Mouse (Mus musculus): ENCODE data around the gene Best3. TPM values are rescaled to one million over a fixed set of nuclear protein-coding genes. Genes with fewer than 3 reads are reported as not detected.

Gene Best3
- polyA plus RNA-seq, 1 experiment from 2014 or later = 0.20 TPM

DNA sequence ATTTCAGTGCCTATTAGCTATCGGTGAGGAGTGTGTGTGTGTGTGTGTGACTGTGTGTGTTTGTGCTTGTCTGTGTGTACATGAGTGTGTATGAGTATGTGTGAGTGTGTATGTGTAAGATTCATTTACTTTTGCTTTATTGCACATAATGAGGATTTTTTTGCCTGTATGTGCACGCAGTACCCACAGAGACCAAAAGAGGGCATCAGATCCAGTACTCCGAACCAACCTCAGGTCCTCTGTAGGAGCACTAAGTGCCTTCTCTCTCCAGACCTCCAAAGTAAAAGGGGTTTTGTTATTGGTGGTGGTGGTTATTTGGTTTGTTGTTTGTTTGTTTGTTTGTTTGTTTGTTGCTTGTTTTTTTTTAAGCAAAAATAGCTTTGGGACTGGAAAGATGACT is 5.2 kb upstream of the Best3 start:
- Histone ChIP-seq H3K4me1 (ENCODE audit: control insufficient read depth, insufficient read depth, low read length) (no peaks in the 10 kb centered on the region), H3K9me3 (replicated peaks; ENCODE audit: control insufficient read depth, low read length) (no peaks in the 10 kb centered on the region), H3K27ac (replicated peaks; ENCODE audit: low read depth, low read length) (no peak overlapping the region), H3K27me3 (ENCODE audit: control insufficient read depth, insufficient read depth, low read length) (no peaks in the 10 kb centered on the region), H3K4me3 (ENCODE audit: low read depth, low read length) (no peak overlapping the region), H3K4me2 (ENCODE audit: low read depth, low read length) (no peak overlapping the region), H3K9ac (replicated peaks; ENCODE audit: low read length) (no peak overlapping the region), H3K36me3 (replicated peaks; ENCODE audit: control insufficient read depth, insufficient read depth, low read depth, low read length) (no peaks in the 10 kb centered on the region)
- ATAC-seq (replicated peaks; ENCODE audit: insufficient number of reproducible peaks, low FRiP score, low TSS enrichment, low read depth) = no peak
- WGBS = 72% methylated on average over 3 of the region's 3 CpGs
- peak; percentile 41 for DNase-seq (ENCODE audit: low spot score)

- no peak overlapping the region for H3K4me2 ChIP-seq (ENCODE audit: low read depth, low read length)
- H3K4me3 ChIP-seq (ENCODE audit: low read depth, low read length) = no peak overlapping the region
- 64% methylated on average over 3 of the region's 4 CpGs for WGBS
- no peaks in the 10 kb centered on the region for H3K36me3 ChIP-seq (replicated peaks; ENCODE audit: control insufficient read depth, insufficient read depth, low read depth, low read length)
- H3K9ac ChIP-seq (replicated peaks; ENCODE audit: low read length) = no peak overlapping the region
- no peak overlapping the region for H3K27ac ChIP-seq (replicated peaks; ENCODE audit: low read depth, low read length)
- no peaks in the 10 kb centered on the region for H3K9me3 ChIP-seq (replicated peaks; ENCODE audit: control insufficient read depth, low read length)
- DNase-seq (ENCODE audit: low spot score) = no peak
- no peaks in the 10 kb centered on the region for H3K4me1 ChIP-seq (ENCODE audit: control insufficient read depth, insufficient read depth, low read length)
- no peak for ATAC-seq (replicated peaks; ENCODE audit: insufficient number of reproducible peaks, low FRiP score, low TSS enrichment, low read depth)
- no peaks in the 10 kb centered on the region for H3K27me3 ChIP-seq (ENCODE audit: control insufficient read depth, insufficient read depth, low read length)
These were observed 3.6 kb upstream of the Best3 start for GRCm38 (mm10) chr10:116982526-116982925.

DNA sequence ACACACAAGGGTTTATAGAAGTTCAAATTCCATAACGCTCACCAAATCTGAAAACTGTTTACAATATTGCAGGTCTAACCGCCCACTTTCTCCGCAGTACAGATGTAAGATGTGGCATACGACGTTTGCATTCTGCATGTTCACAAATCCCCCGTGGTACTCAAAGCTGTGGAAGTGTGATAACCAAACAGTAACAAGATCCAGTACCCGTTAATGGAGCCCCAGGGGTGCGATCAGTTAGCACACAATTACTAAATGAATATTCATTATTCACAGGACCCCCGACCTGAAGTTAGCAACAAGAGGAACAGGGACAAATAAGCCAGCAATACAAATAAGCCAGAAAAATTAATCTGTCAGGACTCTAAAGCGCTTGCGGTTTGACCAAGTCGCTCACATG is 1.3 kb upstream of the Best3 start:
- ATAC-seq (replicated peaks; ENCODE audit: insufficient number of reproducible peaks, low FRiP score, low TSS enrichment, low read depth) (no peak), DNase-seq (ENCODE audit: low spot score) (no peak)
- Histone ChIP-seq H3K4me2 (ENCODE audit: low read depth, low read length) (no peak overlapping the region), H3K4me1 (ENCODE audit: control insufficient read depth, insufficient read depth, low read length) (no peaks in the 10 kb centered on the region), H3K9ac (replicated peaks; ENCODE audit: low read length) (no peak overlapping the region), H3K9me3 (replicated peaks; ENCODE audit: control insufficient read depth, low read length) (no peaks in the 10 kb centered on the region), H3K36me3 (replicated peaks; ENCODE audit: control insufficient read depth, insufficient read depth, low read depth, low read length) (no peaks in the 10 kb centered on the region), H3K4me3 (ENCODE audit: low read depth, low read length) (no peak overlapping the region), H3K27ac (replicated peaks; ENCODE audit: low read depth, low read length) (no peak overlapping the region), H3K27me3 (ENCODE audit: control insufficient read depth, insufficient read depth, low read length) (no peaks in the 10 kb centered on the region)
- WGBS = 68% methylated on average over 12 of the region's 12 CpGs

- Histone ChIP-seq H3K9ac (replicated peaks; ENCODE audit: low read length) (no peak overlapping the region), H3K27ac (replicated peaks; ENCODE audit: low read depth, low read length) (no peak overlapping the region), H3K4me1 (ENCODE audit: control insufficient read depth, insufficient read depth, low read length) (no peaks in the 10 kb centered on the region), H3K4me3 (ENCODE audit: low read depth, low read length) (no peak overlapping the region), H3K9me3 (replicated peaks; ENCODE audit: control insufficient read depth, low read length) (no peaks in the 10 kb centered on the region), H3K36me3 (replicated peaks; ENCODE audit: control insufficient read depth, insufficient read depth, low read depth, low read length) (no peaks in the 10 kb centered on the region), H3K4me2 (ENCODE audit: low read depth, low read length) (no peak overlapping the region), H3K27me3 (ENCODE audit: control insufficient read depth, insufficient read depth, low read length) (no peaks in the 10 kb centered on the region)
- ATAC-seq (replicated peaks; ENCODE audit: insufficient number of reproducible peaks, low FRiP score, low TSS enrichment, low read depth) (no peak), DNase-seq (ENCODE audit: low spot score) (no peak)
- WGBS = 90% methylated on average over 8 of the region's 8 CpGs
These were observed 7.9 kb downstream of the Best3 start for GRCm38 (mm10) chr10:116993971-116994370.

- no peak overlapping the region for H3K4me3 ChIP-seq (ENCODE audit: low read depth, low read length)
- H3K36me3 ChIP-seq (replicated peaks; ENCODE audit: control insufficient read depth, insufficient read depth, low read depth, low read length) = no peaks in the 10 kb centered on the region
- no peak overlapping the region for H3K27ac ChIP-seq (replicated peaks; ENCODE audit: low read depth, low read length)
- H3K27me3 ChIP-seq (ENCODE audit: control insufficient read depth, insufficient read depth, low read length) = no peaks in the 10 kb centered on the region
- H3K9ac ChIP-seq (replicated peaks; ENCODE audit: low read length) = no peak overlapping the region
- H3K4me1 ChIP-seq (ENCODE audit: control insufficient read depth, insufficient read depth, low read length) = no peaks in the 10 kb centered on the region
- WGBS = 63% methylated on average over 5 of the region's 5 CpGs
- H3K4me2 ChIP-seq (ENCODE audit: low read depth, low read length) = no peak overlapping the region
- no peak for ATAC-seq (replicated peaks; ENCODE audit: insufficient number of reproducible peaks, low FRiP score, low TSS enrichment, low read depth)
- DNase-seq (ENCODE audit: low spot score) = no peak
- H3K9me3 ChIP-seq (replicated peaks; ENCODE audit: control insufficient read depth, low read length) = no peaks in the 10 kb centered on the region
These were observed 9.0 kb downstream of the Best3 start for GRCm38 (mm10) chr10:116995162-116995561.

DNA sequence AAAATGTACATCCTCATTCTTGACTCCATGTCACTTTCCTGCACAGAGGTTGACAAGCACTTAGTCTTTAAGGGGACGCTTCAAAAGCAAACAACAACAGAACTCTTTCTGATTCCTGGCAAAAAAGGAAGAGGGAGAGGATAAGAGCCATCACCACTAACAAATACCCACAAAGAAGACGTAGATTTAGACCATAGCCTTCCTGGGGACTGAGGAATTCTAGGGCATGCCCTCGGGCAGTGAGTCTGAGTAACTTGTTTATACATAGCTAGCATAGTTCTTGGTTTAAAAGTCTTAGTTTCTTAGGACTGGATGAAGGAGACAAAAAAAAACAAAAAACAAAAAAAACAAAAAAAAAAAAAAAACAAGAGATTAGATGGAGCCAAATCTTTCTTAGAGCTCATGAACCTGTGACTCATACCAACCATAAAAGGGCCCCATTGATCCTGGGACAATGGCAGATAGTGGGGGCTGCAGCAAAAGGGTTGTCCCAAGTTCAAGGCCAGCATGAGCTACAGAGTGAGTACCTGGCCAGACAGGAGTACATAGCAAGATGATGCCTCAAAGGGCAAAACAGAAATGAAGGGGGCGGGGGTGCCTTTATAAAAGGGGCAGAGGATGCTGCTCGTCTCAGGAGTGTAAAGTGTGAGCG is 9.6 kb downstream of the Best3 start:
- 64% methylated on average over 6 of the region's 6 CpGs for WGBS
- Histone ChIP-seq H3K27me3 (ENCODE audit: control insufficient read depth, insufficient read depth, low read length) (no peaks in the 10 kb centered on the region), H3K9ac (replicated peaks; ENCODE audit: low read length) (no peak overlapping the region), H3K4me2 (ENCODE audit: low read depth, low read length) (no peak overlapping the region), H3K9me3 (replicated peaks; ENCODE audit: control insufficient read depth, low read length) (no peaks in the 10 kb centered on the region), H3K27ac (replicated peaks; ENCODE audit: low read depth, low read length) (no peak overlapping the region), H3K4me1 (ENCODE audit: control insufficient read depth, insufficient read depth, low read length) (no peaks in the 10 kb centered on the region), H3K36me3 (replicated peaks; ENCODE audit: control insufficient read depth, insufficient read depth, low read depth, low read length) (no peaks in the 10 kb centered on the region), H3K4me3 (ENCODE audit: low read depth, low read length) (no peak overlapping the region)
- ATAC-seq (replicated peaks; ENCODE audit: insufficient number of reproducible peaks, low FRiP score, low TSS enrichment, low read depth) = no peak
- DNase-seq (ENCODE audit: low spot score) = no peak

DNA sequence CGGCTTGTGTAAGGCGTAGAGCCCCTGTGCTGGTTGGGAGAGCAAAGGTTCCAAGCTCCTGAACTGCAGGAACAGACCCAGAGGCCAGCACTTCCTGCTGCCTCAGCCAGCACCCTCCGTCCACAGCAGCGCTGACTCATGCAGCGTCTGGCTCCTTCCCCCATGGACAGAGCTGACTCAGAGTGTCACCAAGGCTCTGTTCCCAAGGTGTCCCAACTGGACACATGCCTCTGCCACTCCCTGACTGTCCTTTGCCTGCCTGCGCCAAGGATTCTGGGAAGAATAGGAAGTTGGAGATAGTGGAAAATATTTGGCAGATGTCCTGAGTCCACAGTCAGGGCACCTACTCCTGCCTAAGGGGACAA is 10.1 kb downstream of the Best3 start:
- H3K27ac ChIP-seq (replicated peaks; ENCODE audit: low read depth, low read length) = no peak overlapping the region
- H3K4me2 ChIP-seq (ENCODE audit: low read depth, low read length) = no peak overlapping the region
- H3K4me1 ChIP-seq (ENCODE audit: control insufficient read depth, insufficient read depth, low read length) = no peaks in the 10 kb centered on the region
- WGBS = 57% methylated on average over 6 of the region's 6 CpGs
- H3K9ac ChIP-seq (replicated peaks; ENCODE audit: low read length) = no peak overlapping the region
- no peak overlapping the region for H3K4me3 ChIP-seq (ENCODE audit: low read depth, low read length)
- no peaks in the 10 kb centered on the region for H3K27me3 ChIP-seq (ENCODE audit: control insufficient read depth, insufficient read depth, low read length)
- ATAC-seq (replicated peaks; ENCODE audit: insufficient number of reproducible peaks, low FRiP score, low TSS enrichment, low read depth) (no peak), DNase-seq (ENCODE audit: low spot score) (no peak)
- no peaks in the 10 kb centered on the region for H3K36me3 ChIP-seq (replicated peaks; ENCODE audit: control insufficient read depth, insufficient read depth, low read depth, low read length)
- no peaks in the 10 kb centered on the region for H3K9me3 ChIP-seq (replicated peaks; ENCODE audit: control insufficient read depth, low read length)

DNA sequence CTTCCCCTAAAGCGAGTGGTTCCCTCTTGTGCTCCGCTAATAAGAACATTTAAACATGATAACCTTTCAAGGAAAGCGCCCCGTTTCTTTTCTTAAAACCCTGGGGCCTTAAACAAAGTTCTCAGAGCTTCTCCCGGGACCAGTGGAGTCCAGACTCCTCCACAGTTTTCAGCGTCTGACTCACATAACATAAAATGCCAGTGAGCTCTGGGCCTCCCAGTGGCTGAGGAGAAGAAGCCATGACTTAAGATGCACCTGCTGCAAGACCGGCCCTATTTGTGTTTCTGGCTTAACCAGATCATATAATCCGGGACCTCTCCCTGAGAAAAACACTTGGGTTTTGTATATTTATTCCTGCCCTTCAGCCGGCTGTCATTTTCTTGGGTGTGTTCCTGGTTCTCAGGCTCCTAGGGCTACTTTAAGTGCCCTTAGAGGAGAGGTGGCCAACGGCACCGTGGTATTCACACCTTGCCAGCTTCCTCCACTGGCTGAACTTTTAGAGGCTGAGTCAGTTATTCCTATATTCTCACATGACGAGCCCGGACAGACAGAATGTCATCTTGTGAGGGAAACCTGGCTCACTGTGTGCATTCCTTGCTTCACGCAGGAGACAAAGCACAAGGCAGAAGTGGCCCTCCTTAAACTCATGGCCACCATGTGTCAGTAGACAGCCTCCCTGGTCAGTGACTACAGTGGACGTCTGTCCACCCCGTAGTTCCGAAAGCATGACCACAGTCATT is 12.8 kb downstream of the Best3 start:
- Histone ChIP-seq H3K36me3 (replicated peaks; ENCODE audit: control insufficient read depth, insufficient read depth, low read depth, low read length) (no peaks in the 10 kb centered on the region), H3K4me2 (ENCODE audit: low read depth, low read length) (no peak overlapping the region)
- 82% methylated on average over 17 of the region's 17 CpGs for WGBS

More for the DNA sequence above, 12.8 kb downstream of the Best3 start:
- no peak overlapping the region for H3K27ac ChIP-seq (replicated peaks; ENCODE audit: low read depth, low read length)
- no peak overlapping the region for H3K9ac ChIP-seq (replicated peaks; ENCODE audit: low read length)
- H3K27me3 ChIP-seq (ENCODE audit: control insufficient read depth, insufficient read depth, low read length) = no peaks in the 10 kb centered on the region
- DNase-seq (ENCODE audit: low spot score) = no peak
- ATAC-seq (replicated peaks; ENCODE audit: insufficient number of reproducible peaks, low FRiP score, low TSS enrichment, low read depth) = no peak
- H3K4me1 ChIP-seq (ENCODE audit: control insufficient read depth, insufficient read depth, low read length) = no peaks in the 10 kb centered on the region
- no peak overlapping the region for H3K4me3 ChIP-seq (ENCODE audit: low read depth, low read length)
- no peaks in the 10 kb centered on the region for H3K9me3 ChIP-seq (replicated peaks; ENCODE audit: control insufficient read depth, low read length)
